In the genomic region with DNA sequence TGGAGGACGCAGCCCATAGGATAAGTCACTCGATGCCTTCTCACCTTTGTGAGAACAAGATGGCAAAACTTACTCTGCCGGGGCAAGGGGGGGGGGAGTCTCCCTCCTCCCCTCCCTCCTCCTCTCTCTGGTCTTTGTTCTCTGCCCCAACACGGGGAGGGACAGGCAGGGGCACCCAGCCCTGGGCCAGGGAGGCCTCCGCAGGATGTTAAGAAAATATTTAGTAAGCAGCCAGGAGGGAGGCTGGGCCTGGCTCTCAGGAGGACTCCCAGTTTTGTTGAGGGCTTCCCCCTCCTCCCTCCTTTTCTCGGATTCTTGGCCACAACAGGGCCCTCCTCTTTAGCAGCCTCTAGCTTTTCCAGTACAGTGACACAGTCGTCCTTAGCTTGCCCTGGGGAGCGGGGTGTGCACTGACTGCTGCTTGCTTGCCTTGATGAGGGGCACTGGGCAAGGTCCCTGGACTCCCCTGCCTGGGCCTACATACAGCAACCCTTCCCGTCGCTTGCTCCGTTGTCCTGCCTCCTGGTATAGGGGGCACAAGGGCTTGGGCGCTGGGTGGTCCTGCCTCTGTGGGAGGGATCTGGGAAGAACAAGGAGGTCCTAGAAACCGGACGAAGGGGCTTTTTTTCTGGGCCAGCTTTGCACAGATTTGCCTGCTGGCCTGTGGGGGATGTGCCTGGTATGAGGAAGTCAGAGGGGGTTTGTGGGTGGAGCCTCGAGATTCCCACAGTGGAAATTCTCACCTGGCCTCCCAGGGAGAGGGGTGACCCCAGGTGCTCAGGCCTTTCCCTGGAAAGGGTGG, we compare ENCODE assay signal across 8 mouse cellular contexts. TPM values are rescaled to one million over a fixed set of nuclear protein-coding genes. Genes with fewer than 3 reads are reported as not detected.
DNase-seq lines count a peak whose midpoint lies in the region; ATAC-seq lines count a peak whose summit lies in the region.

No protein-coding gene starts in this region.

- DNase-seq in CD4-positive, CD25-positive, alpha-beta regulatory T cell, adult 2 months (ENCODE audit: low read depth, low spot score) = peak; percentile 73
- peak; percentile 56 for DNase-seq in urinary bladder, postnatal 14 days (ENCODE audit: low spot score)
- DNase-seq in urinary bladder, postnatal 10 days (ENCODE audit: low spot score) = no peak
- peak; percentile 76 to 82 for DNase-seq in heart, postnatal 10 days
- DNase-seq in kidney, postnatal 4 days = peak; percentile 76 to 86
- DNase-seq in midbrain, embryonic 14.5 days = peak; percentile 56
- no peak for DNase-seq in right cerebral cortex, adult 18-20 months

- no peaks in the 10 kb centered on the region for H3K9me3 ChIP-seq in midbrain, embryonic 14.5 days (ENCODE audit: control insufficient read depth, low read length)

- peak overlapping the region; percentile 98 for H3K4me2 ChIP-seq in midbrain, embryonic 14.5 days (ENCODE audit: low read length)

- peak overlapping the region; percentile 100 for H3K9ac ChIP-seq in midbrain, embryonic 14.5 days (replicated peaks; ENCODE audit: low read length)

- H3K4me1 ChIP-seq in midbrain, embryonic 14.5 days (ENCODE audit: control insufficient read depth, insufficient read depth, low read length) = peaks cover 29% of the 10 kb centered on the region

- ATAC-seq in CD4-positive, CD25-positive, alpha-beta regulatory T cell, adult 4 months = no peak
- ATAC-seq in midbrain, embryonic 14.5 days (ENCODE audit: low FRiP score, low TSS enrichment) = no peak

- intact Hi-C loops in heart, postnatal 10 days (cut with DNase I) = no loop called here

- WGBS in midbrain, embryonic 14.5 days = 3% methylated on average over 15 of the region's 15 CpGs

- H3K27ac ChIP-seq in midbrain, embryonic 14.5 days (replicated peaks; ENCODE audit: low read depth, low read length) = peak overlapping the region; percentile 100

- H3K36me3 ChIP-seq in midbrain, embryonic 14.5 days (ENCODE audit: control insufficient read depth, insufficient read depth, low read length) = peaks cover 65% of the 10 kb centered on the region

- H3K4me3 ChIP-seq in midbrain, embryonic 14.5 days (replicated peaks; ENCODE audit: low read depth, low read length) = peak overlapping the region; percentile 99

- no peaks in the 10 kb centered on the region for H3K27me3 ChIP-seq in midbrain, embryonic 14.5 days (ENCODE audit: control insufficient read depth, insufficient read depth, low read length)

RNA-seq across cellular contexts. Expression of a gene that starts 4.2 kb away (rescaled TPM):
- 1 to 10 TPM; 4.6 to 8.2 TPM for polyA plus RNA-seq in CD4-positive, CD25-positive, alpha-beta regulatory T cell, adult 4 months (2017; shearing (Covaris generic))
- 100 to 1,000 TPM; 132 to 190 TPM for total RNA-seq in heart, postnatal 10 days (2021)
- polyA plus RNA-seq in midbrain, embryonic 14.5 days (2014; fragmentation: Nextera tagmentation; extraction: Ambion mirVana) = 62.6 and 65.6 TPM in 2 replicates

RNA-seq across cellular contexts. Expression of a gene that starts 11.6 kb away (rescaled TPM):
- polyA plus RNA-seq in CD4-positive, CD25-positive, alpha-beta regulatory T cell, adult 4 months (2017; shearing (Covaris generic)) = 1 to 10 TPM; 1.3 to 1.4 TPM
- 1 to 10 TPM; 3.2 to 4.1 TPM for total RNA-seq in heart, postnatal 10 days (2021)
- 78.9 and 101 TPM in 2 replicates for polyA plus RNA-seq in midbrain, embryonic 14.5 days (2014; fragmentation: Nextera tagmentation; extraction: Ambion mirVana)

RNA-seq across cellular contexts. Expression of a gene that starts 13.5 kb away (rescaled TPM):
- 100 to 1,000 TPM; 124 to 272 TPM for polyA plus RNA-seq in CD4-positive, CD25-positive, alpha-beta regulatory T cell, adult 4 months (2017; shearing (Covaris generic))
- total RNA-seq in heart, postnatal 10 days (2021) = 100 to 1,000 TPM; 113 to 134 TPM
- polyA plus RNA-seq in midbrain, embryonic 14.5 days (2014; fragmentation: Nextera tagmentation; extraction: Ambion mirVana) = 295 and 421 TPM in 2 replicates

RNA-seq across cellular contexts. Expression of a gene that starts 13.8 kb away (rescaled TPM):
- 100 to 1,000 TPM; 303 to 370 TPM for polyA plus RNA-seq in CD4-positive, CD25-positive, alpha-beta regulatory T cell, adult 4 months (2017; shearing (Covaris generic))
- 1,000 to 10,000 TPM; 1,058 to 1,125 TPM for total RNA-seq in heart, postnatal 10 days (2021)
- 407 and 480 TPM in 2 replicates for polyA plus RNA-seq in midbrain, embryonic 14.5 days (2014; fragmentation: Nextera tagmentation; extraction: Ambion mirVana)

RNA-seq across cellular contexts. Expression of a gene that starts 20.5 kb away (rescaled TPM):
- 10 to 100 TPM; 21.6 to 23.5 TPM for polyA plus RNA-seq in CD4-positive, CD25-positive, alpha-beta regulatory T cell, adult 4 months (2017; shearing (Covaris generic))
- 1 to 10 TPM; 3.1 to 3.4 TPM for total RNA-seq in heart, postnatal 10 days (2021)
- 5.7 and 9.9 TPM in 2 replicates for polyA plus RNA-seq in midbrain, embryonic 14.5 days (2014; fragmentation: Nextera tagmentation; extraction: Ambion mirVana)

Comparison
In these comparisons a context has a peak if more than half of its experiments do, and no peak if none do; other contexts are left out.
1. DNase-seq: peak in CD4-positive, CD25-positive, alpha-beta regulatory T cell, adult 2 months (single experiment), urinary bladder, postnatal 14 days (single experiment), heart, postnatal 10 days (2 of 2), kidney, postnatal 4 days (2 of 2) and midbrain, embryonic 14.5 days (single experiment); none in urinary bladder, postnatal 10 days (single experiment) and right cerebral cortex, adult 18-20 months (single experiment).
2. RNA of a gene that starts 11.6 kb away (polyA plus RNA-seq): 78.9 to 101 TPM in midbrain, embryonic 14.5 days; 1.3 to 1.4 TPM in CD4-positive, CD25-positive, alpha-beta regulatory T cell, adult 4 months; every median in the first group is over 10 times any median in the second.